Mouse (Mus musculus) C2C12 (cell line): ENCODE measurements around the gene Ptprm.

Experiments used
- CEBPB ChIP-seq: IDR thresholded peaks from one replicate; pipeline ENCODE4 v1.6.1; 2011; ENCODE audit warnings: low read depth, mild to moderate bottlenecking, control low read depth, moderate library complexity
- CTCF ChIP-seq: IDR thresholded peaks from one replicate; pipeline ENCODE4 v1.5.1; 2011; ENCODE audit not compliant: control insufficient read depth, insufficient read depth, insufficient read length
- FOSL1 ChIP-seq: IDR thresholded peaks from one replicate; pipeline ENCODE4 v1.8.0; 2011; ENCODE audit warnings: mild to moderate bottlenecking, low read length; ENCODE audit not compliant: poor library complexity, insufficient read depth, severe bottlenecking
- MAX ChIP-seq: IDR thresholded peaks from one replicate; pipeline ENCODE4 v1.6.1; 2011; ENCODE audit warnings: mild to moderate bottlenecking, control low read depth
- MYOG ChIP-seq: IDR thresholded peaks from one replicate; pipeline ENCODE4 v1.6.1; 2011; ENCODE audit not compliant: control insufficient read depth, insufficient read length; ENCODE audit errors: extremely low read depth
- USF1 ChIP-seq: IDR thresholded peaks from one replicate; pipeline ENCODE4 v1.6.1; 2011; ENCODE audit warnings: low read depth, mild to moderate bottlenecking, control low read depth, moderate library complexity

DNA sequence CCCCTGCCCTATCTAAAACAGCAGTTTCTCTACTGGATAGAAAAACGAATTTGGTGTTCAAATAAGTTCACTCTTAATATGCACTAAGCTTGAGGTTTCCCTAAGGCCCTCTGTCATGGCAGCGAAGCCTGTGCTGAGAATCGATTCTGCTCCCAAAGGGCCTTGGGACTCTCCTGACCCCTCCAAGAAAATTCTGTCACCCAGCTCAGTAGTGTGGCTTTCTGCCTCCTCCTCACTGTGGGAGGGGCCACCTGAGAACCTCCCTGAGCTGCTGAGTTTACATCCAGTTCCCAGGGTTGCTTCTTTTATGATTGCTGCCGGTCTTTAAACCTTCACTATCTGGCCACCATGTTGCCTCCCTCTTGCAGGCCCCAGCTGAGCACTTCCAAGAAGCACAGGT is 666.7 kb downstream of the Ptprm start:
- TF ChIP-seq CTCF (no peak), FOSL1 (no peak), MAX (no peak), CEBPB (no peak), USF1 (no peak), MYOG (no peak)
